Mouse (Mus musculus): ENCODE measurements around the gene Smagp.

GRCm38 (mm10) chr15:100670833-100671232, 34.1 kb upstream of the Smagp start:
- TF ChIP-seq NRF1 (IDR thresholded peaks at IDR 0.05; ENCODE audit: low read depth, low read length) (no peak), ELF1 (IDR thresholded peaks at IDR 0.05; ENCODE audit: low read depth, low read length) (no peak), CTCF (conservative IDR thresholded peaks at IDR 0.05 in 1 of 2, IDR thresholded peaks at IDR 0.05 in 1 of 2; ENCODE audit: low read depth in 2 of 2, low read length in 2 of 2) (no peak), POLR2AphosphoS2 (IDR thresholded peaks at IDR 0.05; ENCODE audit: low read depth, low read length) (no peak), UBTF (IDR thresholded peaks at IDR 0.05; ENCODE audit: low read depth, low read length) (no peak), TCF12 (IDR thresholded peaks at IDR 0.05; ENCODE audit: low read depth, low read length) (no peak), MEF2A (IDR thresholded peaks at IDR 0.05; ENCODE audit: borderline replicate concordance, low read depth, low read length) (no peak), MAZ (IDR thresholded peaks at IDR 0.05; ENCODE audit: low read depth, low read length) (no peak), HCFC1 (IDR thresholded peaks at IDR 0.05; ENCODE audit: low read depth, low read length) (no peak), USF1 (IDR thresholded peaks at IDR 0.05; ENCODE audit: low read depth, low read length) (no peak), MAFK (IDR thresholded peaks at IDR 0.05; ENCODE audit: insufficient replicate concordance, low read length) (no peak), POLR2A (IDR thresholded peaks at IDR 0.05; ENCODE audit: low read depth, low read length) (no peak), RAD21 (IDR thresholded peaks at IDR 0.05; ENCODE audit: low read depth, low read length) (no peak)
